Mouse (Mus musculus) kidney, postnatal 10 days (tissue): ENCODE results near the gene Gjc3.

Experiments used
- DNase-seq: peaks from one replicate; pipeline ENCODE4 v3.0.0; 2021; ENCODE audit warnings: mixed read lengths

The Gjc3 gene

DNA sequence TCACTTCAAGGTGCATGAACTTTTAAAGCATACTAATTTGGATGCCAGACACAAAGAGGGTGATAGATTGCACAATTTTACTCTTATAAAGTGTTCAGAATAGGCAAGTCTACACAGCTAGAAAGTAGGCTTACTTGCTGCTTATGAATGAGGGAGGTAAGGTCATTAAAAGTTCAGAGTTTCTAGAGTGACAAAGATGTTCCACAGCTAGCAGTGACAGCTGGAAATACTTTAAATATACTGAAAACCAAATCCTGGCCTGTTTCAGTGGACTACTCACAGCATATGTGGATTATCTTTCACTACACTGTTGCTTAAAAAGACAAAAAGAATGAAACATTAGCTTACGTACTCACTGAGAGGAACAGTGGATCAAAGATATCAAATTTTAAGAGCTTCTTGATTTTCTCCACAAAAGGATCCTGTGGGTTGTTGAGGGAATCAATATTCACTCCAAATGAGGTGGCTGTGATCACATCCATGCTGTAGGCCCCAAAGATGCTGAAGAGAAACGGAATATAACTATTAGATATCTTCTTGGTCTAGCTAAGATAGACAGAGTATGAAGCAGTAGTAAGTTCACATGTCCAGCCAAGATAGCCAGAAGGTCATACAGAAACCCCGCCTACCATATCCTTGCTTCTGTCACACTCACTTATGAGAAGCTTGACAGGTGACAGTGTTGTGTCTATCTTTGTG, 53.2 kb downstream of the Gjc3 start:
- DNase-seq = no peak
